Mouse (Mus musculus) erythroblast, embryonic 14.5 days (primary cell): Measurements from ENCODE around the gene Nelfa. TPM values are rescaled to one million over a fixed set of nuclear protein-coding genes. Genes with fewer than 3 reads are reported as not detected.

Experiments used
- H3K27me3 ChIP-seq: 2 replicates; pipeline ENCODE4 v1.6.1; 2012; ENCODE audit warnings: inconsistent platforms; ENCODE audit not compliant: control insufficient read depth
- H3K36me3 ChIP-seq: 2 replicates; pipeline ENCODE4 v1.6.1; 2012; ENCODE audit warnings: mild to moderate bottlenecking, inconsistent platforms; ENCODE audit not compliant: control insufficient read depth
- H3K4me1 ChIP-seq: 2 replicates; pipeline ENCODE4 v1.6.1; 2012; ENCODE audit warnings: inconsistent platforms; ENCODE audit not compliant: control insufficient read depth
- H3K4me3 ChIP-seq: replicated peaks from 2 replicates; pipeline ENCODE3; 2012; ENCODE audit warnings: moderate library complexity, mild to moderate bottlenecking, inconsistent platforms
- H3K9me3 ChIP-seq: 2 replicates; pipeline ENCODE4 v1.6.1; 2012; ENCODE audit warnings: low read length, inconsistent platforms, mixed read lengths; ENCODE audit not compliant: control insufficient read depth
- GATA1 ChIP-seq: IDR thresholded peaks from 2 replicates; pipeline ENCODE4 v1.6.1; 2012; ENCODE audit warnings: low read length, inconsistent platforms, mixed read lengths
- TAL1 ChIP-seq: IDR thresholded peaks from 3 replicates; pipeline ENCODE4 v1.6.1; 2012; ENCODE audit warnings: low read length, inconsistent platforms, mixed read lengths
- polyA plus RNA-seq: library from polyadenylated mRNA; stranded (reverse); fragments of >175 nt; gene quantifications from 2 replicates; pipeline ENCODE4 v1.2.3, GENCODE M21; 2012

Nelfa gene
- polyA plus RNA-seq, 1 experiment, result 3.2 TPM

DNA sequence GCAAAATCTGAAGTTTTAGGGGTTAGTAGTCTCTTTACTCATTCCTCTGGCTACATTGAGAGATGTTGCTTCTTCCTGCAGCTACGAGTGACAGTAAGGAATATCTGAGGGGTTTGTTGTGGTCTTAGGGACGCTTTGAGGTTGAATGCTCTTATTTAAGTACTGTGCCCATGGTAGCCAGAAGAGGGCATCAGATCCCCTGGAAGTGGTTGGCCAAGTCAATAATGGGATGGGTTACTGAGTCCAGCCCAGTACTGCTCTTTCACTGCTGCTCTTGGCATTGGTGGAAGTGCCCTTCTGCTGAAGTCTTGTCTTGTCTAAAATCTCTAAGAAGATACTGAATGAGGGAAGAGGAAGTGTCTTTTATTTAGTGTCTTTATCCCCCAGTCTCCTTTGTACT is 82.2 kb downstream of the Nelfa start:
- Histone ChIP-seq H3K9me3 (peaks cover 2% of the 10 kb centered on the region), H3K36me3 (peaks cover 96% of the 10 kb centered on the region), H3K4me3 (no peak overlapping the region), H3K4me1 (peaks cover 2% of the 10 kb centered on the region), H3K27me3 (no peaks in the 10 kb centered on the region)
- no peak for TF ChIP-seq GATA1
- no peak for TF ChIP-seq TAL1

GRCm38 (mm10) chr5:33853086-33853485 is 83.1 kb downstream of the Nelfa start:
- peaks cover 96% of the 10 kb centered on the region for H3K36me3 ChIP-seq
- TF ChIP-seq GATA1, result no peak
- no peak for TF ChIP-seq TAL1
- peaks cover 2% of the 10 kb centered on the region for H3K4me1 ChIP-seq
- H3K4me3 ChIP-seq, result no peak overlapping the region
- peaks cover 2% of the 10 kb centered on the region for H3K9me3 ChIP-seq
- no peaks in the 10 kb centered on the region for H3K27me3 ChIP-seq

DNA sequence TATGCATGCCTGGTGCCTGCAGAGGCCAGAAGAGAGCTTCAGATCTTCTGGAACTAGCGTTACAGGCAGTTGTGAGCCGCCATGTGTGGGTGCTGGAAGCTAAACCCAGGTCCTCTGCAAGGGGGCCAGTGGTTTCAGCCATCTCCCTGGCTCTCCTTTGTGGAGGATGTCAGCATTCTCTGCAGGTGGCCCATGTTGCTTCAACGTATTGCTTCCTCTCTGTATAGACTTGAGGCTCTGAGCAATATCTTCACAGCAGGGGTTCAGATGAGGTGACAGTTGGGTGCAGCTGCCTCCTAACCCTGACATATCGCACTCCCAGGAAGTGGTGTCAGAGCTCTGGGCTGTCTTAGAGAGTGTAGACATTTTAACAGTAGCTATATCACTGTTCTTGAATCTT is 84.7 kb downstream of the Nelfa start:
- Histone ChIP-seq H3K9me3 (peaks cover 2% of the 10 kb centered on the region), H3K4me1 (peaks cover 5% of the 10 kb centered on the region), H3K36me3 (peaks cover 96% of the 10 kb centered on the region), H3K4me3 (no peak overlapping the region), H3K27me3 (no peaks in the 10 kb centered on the region)
- TF ChIP-seq GATA1, result no peak
- TF ChIP-seq TAL1, result no peak

Other genes starting within 250 kb of the Nelfa start
- 0.03 TPM in 1 of 2 replicates, not detected in the other for gene Fgfr3, start 214.7 kb downstream of the Nelfa start, polyA plus RNA-seq
- 2.6 and 2.8 TPM in 2 replicates for gene Letm1, start 153.6 kb downstream of the Nelfa start, polyA plus RNA-seq
- gene Nsd2, start 115.7 kb downstream of the Nelfa start, polyA plus RNA-seq, result 1.5 and 2.2 TPM in 2 replicates
- 0.15 TPM in 1 of 2 replicates, not detected in the other for gene Gm1673, start 47.0 kb upstream of the Nelfa start, polyA plus RNA-seq
- gene Nat8l, start 59.6 kb upstream of the Nelfa start, polyA plus RNA-seq, result 0.01 TPM in 1 of 2 replicates, not detected in the other
- gene Poln, start 233.0 kb upstream of the Nelfa start, polyA plus RNA-seq, result not detected in 2 replicates
- 0.11 and 0.12 TPM in 2 replicates for gene Haus3, start 233.1 kb upstream of the Nelfa start, polyA plus RNA-seq